Mouse (Mus musculus): Measurements from ENCODE around the gene Gm8082.
"Not testable (repeated sequence)": the region's sequence is repeated elsewhere in the genome, so short reads cannot be mapped to it uniquely, and the experiment has no call there.

Gm8082 gene

GRCm38 (mm10) chr14:42993524-42993923, at the start of gene Gm8082:
Gene Gm8082 (minus strand): TSS chr14:42993624.
- DNase-seq (ENCODE audit: low read depth), result not testable (repeated sequence)

GRCm38 (mm10) chr14:43015528-43015927, 22.1 kb upstream of the Gm8082 start, which contains the start of gene Gm10376:
Gene Gm10376 (minus strand): TSS chr14:43015628.
- not testable (repeated sequence) for DNase-seq (ENCODE audit: low read depth)
